Mouse (Mus musculus) liver, embryonic 14.5 days (tissue): ENCODE results near the gene Cd300lf. TPM values are rescaled to one million over a fixed set of nuclear protein-coding genes. Genes with fewer than 3 reads are reported as not detected.

Experiments used
- ATAC-seq: fragments of 200-750 bp; cut with Nextera tagmentation; 2 replicates; pipeline ENCODE4 v1.8.0; 2017; ENCODE audit warnings: moderate number of reproducible peaks, mild to moderate bottlenecking, moderate library complexity; ENCODE audit not compliant: insufficient read depth
- DNase-seq, 3 experiments: peaks; one replicate each; pipeline ENCODE4 v3.0.0-alpha.2; 2012 to 2013; ENCODE audit warnings: low read depth in 3 of 3, low spot score in 3 of 3
- H3K27ac ChIP-seq: fragments of 300-500 bp; sonication (generic); 2 replicates; pipeline ENCODE4 v1.5.1; 2014; ENCODE audit warnings: moderate library complexity, mild to moderate bottlenecking, control low read depth, inconsistent platforms
- H3K27me3 ChIP-seq: fragments of 300-500 bp; sonication (generic); 2 replicates; pipeline ENCODE4 v1.6.1; 2014; ENCODE audit warnings: mild to moderate bottlenecking, low read length, moderate library complexity; ENCODE audit not compliant: control insufficient read depth, insufficient read depth
- H3K36me3 ChIP-seq: fragments of 300-500 bp; sonication (generic); replicated peaks from 2 replicates; pipeline ENCODE4 v1.6.1; 2014; ENCODE audit warnings: low read depth; ENCODE audit not compliant: control insufficient read depth, insufficient read depth
- H3K4me1 ChIP-seq, 2 experiments: fragments of 200-500 bp in 1 of 2; fragments of 300-500 bp in 1 of 2; sonication (generic) in 1 of 2; replicated peaks; 2 replicates each; pipeline ENCODE4 v1.6.1; 2012 to 2014; ENCODE audit warnings: antibody characterized with exemption in 1 of 2, inconsistent platforms in 1 of 2, low read length in 1 of 2; ENCODE audit not compliant: control insufficient read depth in 2 of 2, insufficient read depth in 2 of 2
- H3K4me2 ChIP-seq: fragments of 300-500 bp; sonication (generic); 2 replicates; pipeline ENCODE4 v1.6.1; 2014; ENCODE audit warnings: low read depth, mild to moderate bottlenecking, control low read depth, moderate library complexity
- H3K4me3 ChIP-seq, 2 experiments: fragments of 200-500 bp in 1 of 2; fragments of 300-500 bp in 1 of 2; sonication (generic) in 1 of 2; 2 replicates each; pipeline ENCODE4 v1.5.1; 2012 to 2014; ENCODE audit warnings: low read depth in 2 of 2, low read length in 2 of 2, mild to moderate bottlenecking in 2 of 2, control low read depth in 1 of 2, inconsistent platforms in 1 of 2, moderate library complexity in 1 of 2; ENCODE audit not compliant: insufficient read depth in 1 of 2
- H3K9ac ChIP-seq: fragments of 300-500 bp; sonication (generic); replicated peaks from 2 replicates; pipeline ENCODE4 v1.6.1; 2014; ENCODE audit warnings: mild to moderate bottlenecking, control low read depth, moderate library complexity
- H3K9me3 ChIP-seq: fragments of 300-500 bp; sonication (generic); 2 replicates; pipeline ENCODE4 v1.6.1; 2016; ENCODE audit warnings: low read length, mixed read lengths; ENCODE audit not compliant: control insufficient read depth
- CTCF ChIP-seq: IDR thresholded peaks from 2 replicates; pipeline ENCODE4 v1.5.1; 2016; ENCODE audit warnings: antibody characterized with exemption, low read depth, control low read depth
- EP300 ChIP-seq: IDR thresholded peaks from 2 replicates; pipeline ENCODE4 v1.6.1; 2016; ENCODE audit warnings: antibody characterized with exemption, low read depth
- WGBS: fragments of 180-500 bp; shearing (Covaris S2); extraction: QIAGEN DNeasy Blood & Tissue Kit; methylation state at CpG from one replicate; pipeline ENCODE4 v1.1.7; 2014; ENCODE audit not compliant: insufficient replicate concordance; 5-methylcytosine and 5-hydroxymethylcytosine counted together
- polyA plus RNA-seq, 2 experiments: library from polyadenylated mRNA; depleted of rRNA in 1 of 2; stranded (reverse) in 1 of 2; unstranded in 1 of 2; fragments of >200 nt; fragmentation: Nextera tagmentation in 1 of 2; extraction: Ambion mirVana in 1 of 2; gene quantifications; 2 replicates each; pipeline versions ENCODE4 v1.2.1 to v1.2.3; 2012 to 2014

Cd300lf gene
- polyA plus RNA-seq, 2 experiments = 1.1 to 1.6 TPM

- no peak for ATAC-seq
- TF ChIP-seq EP300 (no peak), CTCF (no peak)
- no peak overlapping the region for H3K27ac ChIP-seq
- H3K9ac ChIP-seq = no peak overlapping the region
- no peaks in the 10 kb centered on the region for H3K27me3 ChIP-seq
- no peaks in the 10 kb centered on the region for H3K9me3 ChIP-seq
- H3K4me3 ChIP-seq = no peak overlapping the region
- WGBS = 40% methylated on average over 5 of the region's 5 CpGs
- no peak overlapping the region for H3K4me2 ChIP-seq
- peaks cover 0 to 17% of the 10 kb centered on the region in 2 experiments; a peak in 2 of 4 replicates for H3K4me1 ChIP-seq
- no peaks in the 10 kb centered on the region for H3K36me3 ChIP-seq
- DNase-seq = no peak
These were observed 55.1 kb downstream of the Cd300lf start for GRCm38 (mm10) chr11:115078680-115079079.

- Histone ChIP-seq H3K9ac (no peak overlapping the region), H3K4me2 (no peak overlapping the region), H3K36me3 (no peaks in the 10 kb centered on the region), H3K27ac (no peak overlapping the region), H3K4me1 (peaks cover 0 to 17% of the 10 kb centered on the region in 2 experiments; a peak in 2 of 4 replicates), H3K9me3 (no peaks in the 10 kb centered on the region), H3K27me3 (no peaks in the 10 kb centered on the region), H3K4me3 (no peak overlapping the region)
- no peak for DNase-seq
- WGBS = 74% methylated on average over 1 of the region's 1 CpGs
- TF ChIP-seq CTCF (no peak), EP300 (no peak)
- no peak for ATAC-seq
These were observed 56.4 kb downstream of the Cd300lf start for GRCm38 (mm10) chr11:115077436-115077835.

- Histone ChIP-seq H3K9ac (no peak overlapping the region), H3K9me3 (no peaks in the 10 kb centered on the region), H3K36me3 (no peaks in the 10 kb centered on the region), H3K4me2 (peak overlapping the region; percentile 18; the same call in 1 of the 2 replicates), H3K27ac (no peak overlapping the region), H3K4me1 (peaks cover 0 to 28% of the 10 kb centered on the region in 2 experiments; a peak in 2 of 4 replicates), H3K4me3 (no peak overlapping the region), H3K27me3 (no peaks in the 10 kb centered on the region)
- DNase-seq (peak in 2 of 3 experiments; percentile 19 to 22), ATAC-seq (peak; percentile 39; the same call in 1 of the 2 replicates)
- TF ChIP-seq EP300 = no peak
- no peak for TF ChIP-seq CTCF
- WGBS = 8% methylated on average over 5 of the region's 5 CpGs
These were observed 57.9 kb downstream of the Cd300lf start for GRCm38 (mm10) chr11:115075859-115076258.

GRCm38 (mm10) chr11:115075407-115075806 lies 58.4 kb downstream of the Cd300lf start:
- TF ChIP-seq CTCF (no peak), EP300 (no peak)
- ATAC-seq (0 out of 2 replicates have a peak, but pooled peaks have one; percentile 35), DNase-seq (no peak)
- no peak overlapping the region for H3K9ac ChIP-seq
- no peaks in the 10 kb centered on the region for H3K36me3 ChIP-seq
- H3K27ac ChIP-seq = no peak overlapping the region
- no peaks in the 10 kb centered on the region for H3K27me3 ChIP-seq
- 14% methylated on average over 7 of the region's 7 CpGs for WGBS
- peaks cover 0 to 28% of the 10 kb centered on the region in 2 experiments; a peak in 2 of 4 replicates for H3K4me1 ChIP-seq
- H3K4me3 ChIP-seq = no peak overlapping the region
- no peaks in the 10 kb centered on the region for H3K9me3 ChIP-seq
- no peak overlapping the region for H3K4me2 ChIP-seq

GRCm38 (mm10) chr11:115073002-115073401 lies 60.8 kb downstream of the Cd300lf start:
- Histone ChIP-seq H3K9me3 (no peaks in the 10 kb centered on the region), H3K36me3 (no peaks in the 10 kb centered on the region), H3K27ac (no peak overlapping the region), H3K4me3 (no peak overlapping the region), H3K27me3 (no peaks in the 10 kb centered on the region), H3K4me1 (peaks cover 0 to 26% of the 10 kb centered on the region in 2 experiments; a peak in 2 of 4 replicates), H3K4me2 (no peak overlapping the region), H3K9ac (no peak overlapping the region)
- ATAC-seq (no peak), DNase-seq (no peak)
- no peak for TF ChIP-seq EP300
- TF ChIP-seq CTCF = no peak
- 56% methylated on average over 5 of the region's 5 CpGs for WGBS
